Mouse (Mus musculus): ENCODE data around the gene Arl5c. TPM values are rescaled to one million over a fixed set of nuclear protein-coding genes. Genes with fewer than 3 reads are reported as not detected.

Arl5c gene
- polyA plus RNA-seq, 1 experiment from 2014 or later, result 11.0 TPM

DNA sequence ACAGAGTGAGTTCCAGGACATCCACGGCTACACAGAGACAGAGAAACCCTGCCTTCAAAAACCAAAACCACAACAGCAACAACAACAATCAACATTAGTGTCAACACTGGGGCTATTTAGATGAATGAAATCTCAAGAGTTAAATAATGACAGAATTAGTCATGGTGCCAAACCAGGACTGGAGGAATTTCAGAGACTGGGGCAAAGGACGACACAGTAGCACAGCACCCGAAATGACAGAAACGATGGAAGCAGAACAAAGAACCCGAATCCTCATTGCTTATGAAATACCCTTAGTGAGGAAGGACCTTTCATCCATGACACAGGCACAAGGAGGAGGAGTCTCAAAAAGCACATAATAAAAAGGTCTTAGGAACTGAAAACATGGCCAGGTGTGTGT is 21.8 kb downstream of the Arl5c start:
- H3K27me3 ChIP-seq, result no peaks in the 10 kb centered on the region
- H3K4me1 ChIP-seq, result no peaks in the 10 kb centered on the region
- no peaks in the 10 kb centered on the region for H3K36me3 ChIP-seq (ENCODE audit: poor library complexity, severe bottlenecking)
- no peak for ATAC-seq
- no peak overlapping the region for H3K4me2 ChIP-seq
- H3K9ac ChIP-seq, result no peak overlapping the region
- H3K27ac ChIP-seq, result no peak overlapping the region
- WGBS, result 96% methylated on average over 5 of the region's 5 CpGs
- H3K9me3 ChIP-seq (replicated peaks), result no peaks in the 10 kb centered on the region
- no peak overlapping the region for H3K4me3 ChIP-seq

GRCm38 (mm10) chr11:97972434-97972833 is 23.5 kb downstream of the Arl5c start:
- Histone ChIP-seq H3K9me3 (replicated peaks) (no peaks in the 10 kb centered on the region), H3K4me3 (no peak overlapping the region), H3K36me3 (ENCODE audit: poor library complexity, severe bottlenecking) (no peaks in the 10 kb centered on the region), H3K4me1 (no peaks in the 10 kb centered on the region), H3K27ac (no peak overlapping the region), H3K4me2 (no peak overlapping the region), H3K27me3 (no peaks in the 10 kb centered on the region), H3K9ac (no peak overlapping the region)
- WGBS, result 69% methylated on average over 2 of the region's 2 CpGs
- no peak for ATAC-seq

GRCm38 (mm10) chr11:97971232-97971631 is 24.7 kb downstream of the Arl5c start:
- Histone ChIP-seq H3K4me2 (no peak overlapping the region), H3K9me3 (replicated peaks) (no peaks in the 10 kb centered on the region), H3K4me1 (peaks cover 9% of the 10 kb centered on the region), H3K36me3 (ENCODE audit: poor library complexity, severe bottlenecking) (no peaks in the 10 kb centered on the region), H3K9ac (no peak overlapping the region; the same call in 1 of the 2 replicates), H3K27ac (no peak overlapping the region), H3K4me3 (no peak overlapping the region), H3K27me3 (no peaks in the 10 kb centered on the region)
- no peak for ATAC-seq
- WGBS, result 38% methylated on average over 7 of the region's 7 CpGs

DNA sequence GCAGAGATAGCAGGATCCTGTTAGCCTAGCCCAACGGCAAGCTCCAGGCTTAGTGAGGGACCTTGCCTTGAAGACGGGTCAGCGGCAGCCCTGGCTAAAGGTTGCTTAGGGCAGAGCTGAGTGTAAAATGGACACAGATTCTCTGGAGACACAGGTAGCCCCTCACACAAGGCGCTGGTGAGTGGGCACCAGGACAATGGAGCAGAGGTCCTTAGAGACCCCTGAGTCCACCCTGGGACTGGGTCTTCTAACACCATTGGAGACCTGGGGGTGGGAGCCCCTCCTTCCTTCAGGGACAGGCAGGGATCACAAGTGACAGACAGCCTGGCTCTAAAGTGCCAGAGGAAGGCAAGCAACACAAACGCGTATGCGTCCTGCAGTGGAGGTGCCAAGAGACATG is 25.2 kb downstream of the Arl5c start:
- no peak for ATAC-seq
- H3K4me1 ChIP-seq, result peaks cover 9% of the 10 kb centered on the region
- 91% methylated on average over 7 of the region's 7 CpGs for WGBS

GRCm38 (mm10) chr11:97968385-97968784 is 27.6 kb downstream of the Arl5c start:
- Histone ChIP-seq H3K4me3 (no peak overlapping the region), H3K27ac (no peak overlapping the region), H3K36me3 (ENCODE audit: poor library complexity, severe bottlenecking) (no peaks in the 10 kb centered on the region), H3K4me1 (peaks cover 9% of the 10 kb centered on the region), H3K9me3 (replicated peaks) (no peaks in the 10 kb centered on the region), H3K27me3 (0 out of 2 replicates have a peak, but pooled peaks cover 2% of the 10 kb centered on the region), H3K4me2 (no peak overlapping the region), H3K9ac (no peak overlapping the region)
- 87% methylated on average over 5 of the region's 5 CpGs for WGBS
- ATAC-seq, result no peak

More for the DNA sequence above, 25.2 kb downstream of the Arl5c start:
- H3K4me2 ChIP-seq, result no peak overlapping the region
- H3K27me3 ChIP-seq, result no peaks in the 10 kb centered on the region
- H3K36me3 ChIP-seq (ENCODE audit: poor library complexity, severe bottlenecking), result no peaks in the 10 kb centered on the region
- no peaks in the 10 kb centered on the region for H3K9me3 ChIP-seq (replicated peaks)
- H3K9ac ChIP-seq, result no peak overlapping the region; the same call in 1 of the 2 replicates
- H3K4me3 ChIP-seq, result no peak overlapping the region
- H3K27ac ChIP-seq, result no peak overlapping the region

- peaks cover 9% of the 10 kb centered on the region for H3K4me1 ChIP-seq
- ATAC-seq, result no peak
- H3K36me3 ChIP-seq (ENCODE audit: poor library complexity, severe bottlenecking), result no peaks in the 10 kb centered on the region
- no peak overlapping the region for H3K4me3 ChIP-seq
- 37% methylated on average over 2 of the region's 2 CpGs for WGBS
- no peaks in the 10 kb centered on the region for H3K9me3 ChIP-seq (replicated peaks)
- no peak overlapping the region for H3K9ac ChIP-seq
- H3K27me3 ChIP-seq, result 0 out of 2 replicates have a peak, but pooled peaks cover 2% of the 10 kb centered on the region
- H3K4me2 ChIP-seq, result no peak overlapping the region
- H3K27ac ChIP-seq, result no peak overlapping the region
These were observed 28.9 kb downstream of the Arl5c start for GRCm38 (mm10) chr11:97967114-97967513.

DNA sequence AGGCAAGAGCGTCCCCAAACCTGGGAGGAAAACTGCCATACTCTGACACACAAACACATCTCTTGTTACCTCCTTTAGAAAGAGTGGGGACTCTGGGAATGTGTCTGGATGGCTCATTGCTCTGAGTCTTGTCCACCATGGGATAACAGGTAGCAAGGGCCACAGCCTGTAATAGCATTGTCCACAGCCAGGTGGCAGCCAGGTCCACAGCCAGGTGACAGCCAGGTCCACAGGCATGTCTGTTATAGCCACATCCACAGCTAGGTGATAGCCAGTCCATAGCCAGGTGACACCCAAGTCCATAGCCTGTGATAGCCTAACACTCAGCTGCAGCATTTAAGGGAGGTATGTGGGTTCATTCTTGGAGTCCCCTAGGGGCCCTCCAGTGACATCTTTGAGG is 35.1 kb downstream of the Arl5c start:
- H3K4me1 ChIP-seq, result peaks cover 10% of the 10 kb centered on the region
- H3K4me2 ChIP-seq, result no peak overlapping the region
- 95% methylated on average over 1 of the region's 1 CpGs for WGBS
- H3K36me3 ChIP-seq (ENCODE audit: poor library complexity, severe bottlenecking), result no peaks in the 10 kb centered on the region
- no peak overlapping the region for H3K27ac ChIP-seq
- H3K9ac ChIP-seq, result no peak overlapping the region
- H3K9me3 ChIP-seq (replicated peaks), result no peaks in the 10 kb centered on the region
- ATAC-seq, result no peak
- H3K27me3 ChIP-seq, result 0 out of 2 replicates have a peak, but pooled peaks cover 2% of the 10 kb centered on the region
- H3K4me3 ChIP-seq, result no peak overlapping the region

GRCm38 (mm10) chr11:97959300-97959680 is 36.7 kb downstream of the Arl5c start:
- 38% methylated on average over 5 of the region's 5 CpGs for WGBS
- Histone ChIP-seq H3K9me3 (replicated peaks) (no peaks in the 10 kb centered on the region), H3K4me3 (no peak overlapping the region), H3K27ac (no peak overlapping the region), H3K36me3 (ENCODE audit: poor library complexity, severe bottlenecking) (no peaks in the 10 kb centered on the region), H3K4me1 (peaks cover 21% of the 10 kb centered on the region), H3K27me3 (no peaks in the 10 kb centered on the region), H3K9ac (no peak overlapping the region), H3K4me2 (no peak overlapping the region)
- ATAC-seq, result no peak

GRCm38 (mm10) chr11:97958641-97959299 is 37.2 kb downstream of the Arl5c start:
- Histone ChIP-seq H3K27ac (no peak overlapping the region), H3K36me3 (ENCODE audit: poor library complexity, severe bottlenecking) (no peaks in the 10 kb centered on the region), H3K4me3 (no peak overlapping the region), H3K4me2 (no peak overlapping the region), H3K9ac (no peak overlapping the region), H3K27me3 (no peaks in the 10 kb centered on the region), H3K9me3 (replicated peaks) (no peaks in the 10 kb centered on the region), H3K4me1 (peaks cover 24% of the 10 kb centered on the region)
- no peak for ATAC-seq
- WGBS, result 83% methylated on average over 7 of the region's 7 CpGs

DNA sequence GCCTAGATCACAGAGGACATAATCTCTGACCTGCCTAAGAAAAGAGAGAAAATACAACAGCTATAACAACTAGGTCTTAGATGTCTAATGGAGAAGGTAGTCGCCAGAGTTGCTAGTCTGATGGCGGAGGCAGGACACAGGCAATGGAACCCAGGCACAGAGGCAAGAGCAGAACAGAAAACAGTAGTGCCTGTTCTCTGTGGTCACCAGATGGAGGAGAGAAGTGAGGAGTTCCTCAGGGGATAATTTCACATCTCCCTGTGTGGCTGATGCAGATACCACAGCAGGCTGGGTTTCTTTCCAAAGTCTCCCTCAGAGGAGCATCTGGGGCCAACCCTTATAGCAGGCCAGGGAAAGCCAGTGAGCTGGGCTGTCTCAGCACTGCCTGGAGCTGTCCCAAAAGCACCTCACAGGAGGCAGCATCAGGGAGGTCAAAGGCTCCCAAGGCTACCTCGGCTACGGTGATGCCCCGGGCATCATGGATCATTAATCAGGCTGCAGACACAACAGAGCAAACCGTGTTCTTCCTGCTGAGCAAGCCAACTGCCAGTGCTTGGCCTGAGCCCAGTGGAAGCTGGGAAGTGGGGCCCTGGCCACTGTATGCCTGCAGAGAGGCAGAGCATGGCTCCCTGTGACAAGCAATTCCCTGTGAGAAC is 38.9 kb downstream of the Arl5c start:
- Histone ChIP-seq H3K27me3 (no peaks in the 10 kb centered on the region), H3K36me3 (ENCODE audit: poor library complexity, severe bottlenecking) (no peaks in the 10 kb centered on the region), H3K9ac (no peak overlapping the region), H3K4me3 (no peak overlapping the region), H3K4me2 (no peak overlapping the region), H3K4me1 (peaks cover 24% of the 10 kb centered on the region), H3K27ac (no peak overlapping the region), H3K9me3 (replicated peaks) (no peaks in the 10 kb centered on the region)
- 68% methylated on average over 6 of the region's 6 CpGs for WGBS
- no peak for ATAC-seq

DNA sequence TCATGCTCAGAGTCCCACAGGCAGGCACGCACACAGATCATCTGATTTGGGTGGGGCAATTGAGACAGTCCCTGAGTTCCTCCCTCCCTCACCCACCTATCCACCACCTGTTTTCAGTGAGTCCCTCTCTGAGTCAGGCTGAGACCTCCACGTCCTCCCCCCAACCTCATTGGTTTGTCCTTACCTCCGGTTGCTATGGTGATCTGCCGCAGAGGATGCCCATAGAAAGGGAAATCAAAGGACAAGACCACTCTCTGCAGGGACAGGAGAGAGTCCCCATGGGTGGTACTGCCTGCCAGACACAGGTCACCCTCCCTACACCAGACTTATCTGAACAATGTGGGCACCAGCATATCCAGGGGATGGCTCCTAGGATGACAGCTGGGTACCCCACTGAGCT is 40.1 kb downstream of the Arl5c start:
- Histone ChIP-seq H3K4me1 (peaks cover 24% of the 10 kb centered on the region), H3K4me2 (no peak overlapping the region), H3K27ac (no peak overlapping the region), H3K9ac (no peak overlapping the region), H3K36me3 (ENCODE audit: poor library complexity, severe bottlenecking) (no peaks in the 10 kb centered on the region), H3K9me3 (replicated peaks) (no peaks in the 10 kb centered on the region), H3K4me3 (no peak overlapping the region), H3K27me3 (no peaks in the 10 kb centered on the region)
- 35% methylated on average over 4 of the region's 4 CpGs for WGBS
- no peak for ATAC-seq

- no peak overlapping the region for H3K9ac ChIP-seq
- no peak overlapping the region for H3K4me3 ChIP-seq
- H3K9me3 ChIP-seq (replicated peaks), result no peaks in the 10 kb centered on the region
- no peaks in the 10 kb centered on the region for H3K27me3 ChIP-seq
- H3K36me3 ChIP-seq (ENCODE audit: poor library complexity, severe bottlenecking), result no peaks in the 10 kb centered on the region
- H3K27ac ChIP-seq, result no peak overlapping the region
- 83% methylated on average over 9 of the region's 9 CpGs for WGBS
- H3K4me2 ChIP-seq, result no peak overlapping the region
- ATAC-seq, result no peak
- peaks cover 28% of the 10 kb centered on the region for H3K4me1 ChIP-seq
These were observed 40.7 kb downstream of the Arl5c start for GRCm38 (mm10) chr11:97955146-97955902.

Data from forebrain, embryonic 13.5 days (tissue).